Mouse (Mus musculus): ENCODE measurements around the gene Bmp2k. TPM values are rescaled to one million over a fixed set of nuclear protein-coding genes. Genes with fewer than 3 reads are reported as not detected.

The Bmp2k gene
- polyA plus RNA-seq, 1 experiment = 5.9 TPM

DNA sequence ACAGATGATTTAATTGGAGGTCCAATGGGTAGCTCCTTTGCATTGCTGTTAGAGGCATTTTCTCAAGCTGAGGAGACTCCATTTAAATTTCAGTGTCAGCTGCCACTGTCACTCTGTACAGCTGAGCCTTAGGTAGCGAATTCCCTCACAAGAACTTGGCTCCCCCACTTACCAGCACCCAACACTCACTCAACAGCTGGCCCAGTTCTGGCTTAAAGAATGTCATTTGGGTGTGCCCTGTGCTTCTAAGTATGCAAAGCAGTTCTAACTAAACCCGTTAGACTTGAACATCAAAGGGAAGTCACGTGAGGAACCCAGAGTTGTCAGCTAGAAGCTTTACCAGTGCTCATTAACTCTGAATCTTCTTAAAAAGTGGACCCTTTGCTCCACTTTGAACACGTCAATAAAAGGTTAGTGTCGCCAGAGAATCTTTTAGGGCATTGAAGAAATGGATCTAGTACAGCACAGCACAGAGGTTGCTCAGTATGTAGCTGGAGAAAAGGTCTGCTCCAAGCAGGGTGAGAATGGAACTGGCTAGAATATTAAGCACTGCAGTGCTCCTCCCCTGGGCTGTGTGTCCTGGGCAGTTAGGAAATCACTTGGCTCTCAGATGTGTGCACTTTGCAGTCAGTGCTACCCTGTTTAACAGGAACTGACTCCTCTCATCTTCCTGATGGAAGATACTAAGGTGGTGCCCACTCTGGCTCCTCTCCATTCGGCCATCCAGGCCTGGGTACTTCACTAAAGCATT, 92.7 kb downstream of the Bmp2k start:
- Histone ChIP-seq H3K79me3 (ENCODE audit: low read depth) (no peaks in the 10 kb centered on the region), H3K79me2 (ENCODE audit: control insufficient read depth, insufficient read depth) (no peaks in the 10 kb centered on the region), H3K27me3 (ENCODE audit: control insufficient read depth, insufficient read depth, insufficient read length) (no peaks in the 10 kb centered on the region), H3K4me3 (ENCODE audit: insufficient read depth, poor library complexity, severe bottlenecking) (no peak overlapping the region), H3K36me3 (ENCODE audit: control insufficient read depth, insufficient read depth) (peaks cover 11% of the 10 kb centered on the region), H3ac (ENCODE audit: control insufficient read depth, insufficient read length, low read depth) (no peak overlapping the region)
- no peak for TF ChIP-seq MYOG (IDR thresholded peaks at IDR 0.05; ENCODE audit: control insufficient read depth, extremely low read depth, insufficient read length)
- no peak for TF ChIP-seq FOSL1 (IDR thresholded peaks at IDR 0.05; ENCODE audit: insufficient read depth, low read length, poor library complexity, severe bottlenecking)
- TF ChIP-seq USF1 (IDR thresholded peaks at IDR 0.05; ENCODE audit: low read depth) = no peak
- TF ChIP-seq MAX (IDR thresholded peaks at IDR 0.05) = no peak
- no peak for TF ChIP-seq MYOD1 (IDR thresholded peaks at IDR 0.05; ENCODE audit: control insufficient read depth, insufficient read length, low read depth)
- TF ChIP-seq CTCF (IDR thresholded peaks at IDR 0.05; ENCODE audit: control insufficient read depth, insufficient read depth, insufficient read length) = no peak
- no peak for TF ChIP-seq CEBPB (IDR thresholded peaks at IDR 0.05; ENCODE audit: low read depth)

DNA sequence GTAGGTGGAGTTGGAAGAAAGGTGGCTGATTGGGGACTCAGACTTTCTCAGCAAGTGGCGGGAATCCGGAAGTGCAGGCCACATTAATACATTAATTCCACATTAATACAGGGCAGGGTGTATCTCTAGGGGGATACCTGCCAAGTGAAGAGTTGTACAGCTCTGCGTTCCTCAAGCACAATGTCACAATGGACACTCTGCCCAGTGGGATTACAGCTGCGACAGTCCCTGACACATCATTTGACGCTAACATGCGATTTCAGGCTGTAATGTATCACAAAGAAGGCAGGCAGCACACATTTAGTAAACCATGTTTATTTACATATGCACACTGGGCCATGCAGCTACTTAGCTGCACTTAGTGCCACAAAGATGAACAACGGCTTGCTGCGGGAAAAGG, 95.5 kb downstream of the Bmp2k start:
- Histone ChIP-seq H3K79me3 (ENCODE audit: low read depth) (no peaks in the 10 kb centered on the region), H3ac (ENCODE audit: control insufficient read depth, insufficient read length, low read depth) (no peak overlapping the region), H3K27me3 (ENCODE audit: control insufficient read depth, insufficient read depth, insufficient read length) (no peaks in the 10 kb centered on the region), H3K4me3 (ENCODE audit: insufficient read depth, poor library complexity, severe bottlenecking) (no peak overlapping the region), H3K36me3 (ENCODE audit: control insufficient read depth, insufficient read depth) (peaks cover 13% of the 10 kb centered on the region), H3K79me2 (ENCODE audit: control insufficient read depth, insufficient read depth) (no peaks in the 10 kb centered on the region)
- TF ChIP-seq USF1 (IDR thresholded peaks at IDR 0.05; ENCODE audit: low read depth) = no peak
- no peak for TF ChIP-seq MAX (IDR thresholded peaks at IDR 0.05)
- TF ChIP-seq CTCF (IDR thresholded peaks at IDR 0.05; ENCODE audit: control insufficient read depth, insufficient read depth, insufficient read length) = no peak
- no peak for TF ChIP-seq MYOG (IDR thresholded peaks at IDR 0.05; ENCODE audit: control insufficient read depth, extremely low read depth, insufficient read length)
- no peak for TF ChIP-seq MYOD1 (IDR thresholded peaks at IDR 0.05; ENCODE audit: control insufficient read depth, insufficient read length, low read depth)
- no peak for TF ChIP-seq CEBPB (IDR thresholded peaks at IDR 0.05; ENCODE audit: low read depth)
- no peak for TF ChIP-seq FOSL1 (IDR thresholded peaks at IDR 0.05; ENCODE audit: insufficient read depth, low read length, poor library complexity, severe bottlenecking)

DNA sequence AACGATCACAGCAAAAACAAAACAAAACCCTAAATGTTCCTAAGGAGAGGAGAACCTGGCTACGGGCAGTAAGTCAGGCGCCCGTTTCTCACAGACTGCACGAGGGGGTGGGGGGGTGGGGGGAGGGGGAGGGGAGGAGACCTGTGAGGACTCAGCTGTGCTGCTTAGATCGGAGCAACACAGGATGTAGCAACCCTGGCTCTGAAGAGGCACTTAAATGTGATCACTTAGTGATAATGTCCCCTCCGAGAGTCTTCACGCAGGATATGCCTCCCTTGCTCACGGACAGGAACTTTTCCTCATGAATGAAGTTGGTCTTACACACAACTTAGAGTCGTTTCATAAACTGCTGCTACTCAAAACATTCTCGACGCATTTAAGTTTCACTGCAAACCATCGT, 97.8 kb downstream of the Bmp2k start:
- Histone ChIP-seq H3K36me3 (ENCODE audit: control insufficient read depth, insufficient read depth) (peaks cover 8% of the 10 kb centered on the region), H3K79me3 (ENCODE audit: low read depth) (no peaks in the 10 kb centered on the region), H3ac (ENCODE audit: control insufficient read depth, insufficient read length, low read depth) (no peak overlapping the region), H3K27me3 (ENCODE audit: control insufficient read depth, insufficient read depth, insufficient read length) (no peaks in the 10 kb centered on the region), H3K79me2 (ENCODE audit: control insufficient read depth, insufficient read depth) (no peaks in the 10 kb centered on the region), H3K4me3 (ENCODE audit: insufficient read depth, poor library complexity, severe bottlenecking) (no peak overlapping the region)
- TF ChIP-seq MAX (IDR thresholded peaks at IDR 0.05) = no peak
- TF ChIP-seq CTCF (IDR thresholded peaks at IDR 0.05; ENCODE audit: control insufficient read depth, insufficient read depth, insufficient read length) = no peak
- TF ChIP-seq FOSL1 (IDR thresholded peaks at IDR 0.05; ENCODE audit: insufficient read depth, low read length, poor library complexity, severe bottlenecking) = no peak
- TF ChIP-seq MYOD1 (IDR thresholded peaks at IDR 0.05; ENCODE audit: control insufficient read depth, insufficient read length, low read depth) = no peak
- TF ChIP-seq CEBPB (IDR thresholded peaks at IDR 0.05; ENCODE audit: low read depth) = no peak
- TF ChIP-seq USF1 (IDR thresholded peaks at IDR 0.05; ENCODE audit: low read depth) = no peak
- TF ChIP-seq MYOG (IDR thresholded peaks at IDR 0.05; ENCODE audit: control insufficient read depth, extremely low read depth, insufficient read length) = no peak

DNA sequence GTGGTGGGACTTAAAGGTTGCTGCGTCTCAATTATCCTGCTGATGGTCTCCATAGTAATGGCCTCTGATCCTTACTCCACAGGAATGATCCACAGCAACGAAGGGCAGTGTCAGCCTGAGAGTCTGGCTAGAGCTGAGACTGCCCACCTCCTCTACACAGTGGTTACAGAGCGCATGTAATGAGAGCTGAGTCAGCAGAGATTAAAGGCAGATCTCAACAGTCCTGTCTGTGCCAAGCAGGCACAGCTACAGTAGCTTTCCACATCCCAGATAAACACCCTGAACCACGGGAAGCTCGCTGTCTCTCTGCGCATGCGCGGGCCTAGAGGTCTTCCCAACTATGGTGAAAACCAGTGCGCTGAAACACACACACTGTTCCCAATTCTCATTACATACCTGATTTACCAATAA, 100.1 kb downstream of the Bmp2k start:
- no peaks in the 10 kb centered on the region for H3K27me3 ChIP-seq (ENCODE audit: control insufficient read depth, insufficient read depth, insufficient read length)
- H3K79me3 ChIP-seq (ENCODE audit: low read depth) = no peaks in the 10 kb centered on the region
- H3K4me3 ChIP-seq (ENCODE audit: insufficient read depth, poor library complexity, severe bottlenecking) = no peak overlapping the region
- TF ChIP-seq CEBPB (IDR thresholded peaks at IDR 0.05; ENCODE audit: low read depth) (no peak), CTCF (IDR thresholded peaks at IDR 0.05; ENCODE audit: control insufficient read depth, insufficient read depth, insufficient read length) (no peak), MYOG (IDR thresholded peaks at IDR 0.05; ENCODE audit: control insufficient read depth, extremely low read depth, insufficient read length) (no peak), USF1 (IDR thresholded peaks at IDR 0.05; ENCODE audit: low read depth) (no peak), MYOD1 (IDR thresholded peaks at IDR 0.05; ENCODE audit: control insufficient read depth, insufficient read length, low read depth) (no peak)
- H3K79me2 ChIP-seq (ENCODE audit: control insufficient read depth, insufficient read depth) = no peaks in the 10 kb centered on the region
- no peak overlapping the region for H3ac ChIP-seq (ENCODE audit: control insufficient read depth, insufficient read length, low read depth)
- peaks cover 8% of the 10 kb centered on the region for H3K36me3 ChIP-seq (ENCODE audit: control insufficient read depth, insufficient read depth)

DNA sequence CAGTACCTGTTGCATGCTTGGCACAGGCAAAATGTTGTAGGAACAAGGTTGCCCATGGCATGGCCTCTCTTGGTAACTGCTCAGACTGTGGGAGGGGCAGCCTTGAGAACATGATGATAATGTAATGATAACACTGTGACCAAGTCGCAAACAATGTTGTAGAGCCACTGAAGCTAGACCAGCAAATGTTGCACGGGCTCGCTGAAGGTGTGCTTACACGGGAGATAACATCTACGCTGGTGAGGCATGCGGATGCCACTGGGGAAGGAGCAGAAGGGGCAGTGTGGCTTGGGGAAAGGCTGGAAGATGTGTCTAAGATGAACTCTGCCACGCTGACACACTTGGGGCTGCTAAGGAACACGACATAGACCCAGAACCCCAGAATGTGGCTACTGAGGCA, 102.5 kb downstream of the Bmp2k start:
- no peaks in the 10 kb centered on the region for H3K79me2 ChIP-seq (ENCODE audit: control insufficient read depth, insufficient read depth)
- TF ChIP-seq MYOD1 (IDR thresholded peaks at IDR 0.05; ENCODE audit: control insufficient read depth, insufficient read length, low read depth) (no peak), USF1 (IDR thresholded peaks at IDR 0.05; ENCODE audit: low read depth) (no peak), MYOG (IDR thresholded peaks at IDR 0.05; ENCODE audit: control insufficient read depth, extremely low read depth, insufficient read length) (no peak), FOSL1 (IDR thresholded peaks at IDR 0.05; ENCODE audit: insufficient read depth, low read length, poor library complexity, severe bottlenecking) (no peak), CTCF (IDR thresholded peaks at IDR 0.05; ENCODE audit: control insufficient read depth, insufficient read depth, insufficient read length) (no peak), CEBPB (IDR thresholded peaks at IDR 0.05; ENCODE audit: low read depth) (no peak), MAX (IDR thresholded peaks at IDR 0.05) (no peak)
- H3K36me3 ChIP-seq (ENCODE audit: control insufficient read depth, insufficient read depth) = peaks cover 8% of the 10 kb centered on the region
- no peaks in the 10 kb centered on the region for H3K79me3 ChIP-seq (ENCODE audit: low read depth)
- H3ac ChIP-seq (ENCODE audit: control insufficient read depth, insufficient read length, low read depth) = no peak overlapping the region
- H3K4me3 ChIP-seq (ENCODE audit: insufficient read depth, poor library complexity, severe bottlenecking) = no peak overlapping the region
- no peaks in the 10 kb centered on the region for H3K27me3 ChIP-seq (ENCODE audit: control insufficient read depth, insufficient read depth, insufficient read length)

Measured in C2C12 (cell line).